Mouse (Mus musculus) liver, adult 2 months (tissue): ENCODE data around the gene Cct8l1. TPM values are rescaled to one million over a fixed set of nuclear protein-coding genes. Genes with fewer than 3 reads are reported as not detected.
A peak's percentile ranks its signal among the peaks of the same experiment; 100 is the strongest.

Experiments
- DNase-seq: peaks from one replicate; pipeline ENCODE4 v3.0.0-alpha.2; 2011; ENCODE audit warnings: low read depth, low spot score; ENCODE audit errors: extremely low read depth
- H3K27ac ChIP-seq: fragments of 200-500 bp; replicated peaks from 2 replicates; pipeline ENCODE4 v1.5.1; 2012; ENCODE audit warnings: low read depth, mild to moderate bottlenecking, control low read depth, inconsistent platforms, low read length; ENCODE audit not compliant: insufficient read depth
- H3K27me3 ChIP-seq: fragments of 200-500 bp; 2 replicates; pipeline ENCODE4 v1.6.1; 2012; ENCODE audit warnings: mild to moderate bottlenecking, moderate library complexity, low read length, inconsistent platforms; ENCODE audit not compliant: control insufficient read depth, insufficient read depth
- H3K36me3 ChIP-seq: fragments of 200-500 bp; 2 replicates; pipeline ENCODE4 v1.6.1; 2012; ENCODE audit warnings: low read length, inconsistent platforms; ENCODE audit not compliant: control insufficient read depth, insufficient read depth
- H3K4me1 ChIP-seq: fragments of 200-500 bp; 2 replicates; pipeline ENCODE4 v1.6.1; 2011; ENCODE audit warnings: low read length; ENCODE audit not compliant: control insufficient read depth, insufficient read depth
- H3K4me3 ChIP-seq: fragments of 200-500 bp; 2 replicates; pipeline ENCODE4 v1.5.1; 2011; ENCODE audit warnings: low read depth, mild to moderate bottlenecking, control low read depth, low read length, moderate library complexity; ENCODE audit not compliant: insufficient read depth
- H3K79me2 ChIP-seq: fragments of 200-500 bp; 2 replicates; pipeline ENCODE4 v1.6.1; 2012; ENCODE audit warnings: inconsistent platforms, mild to moderate bottlenecking, low read length, moderate library complexity; ENCODE audit not compliant: control insufficient read depth, insufficient read depth
- H3K9ac ChIP-seq: fragments of 200-500 bp; 2 replicates; pipeline ENCODE4 v1.6.1; 2012; ENCODE audit warnings: low read depth, mild to moderate bottlenecking, control low read depth, inconsistent platforms, low read length
- CTCF ChIP-seq: fragments of 200-500 bp; IDR thresholded peaks from 2 replicates; pipeline ENCODE4 v1.5.1; 2011; ENCODE audit warnings: low read depth, low read length, control low read depth
- POLR2A ChIP-seq: fragments of 200-500 bp; IDR thresholded peaks from 2 replicates; pipeline ENCODE4 v1.6.1; 2011; ENCODE audit warnings: low read length, control low read depth; ENCODE audit not compliant: insufficient read depth; ENCODE audit errors: extremely low read depth
- WGBS: fragments of 180-500 bp; shearing (Covaris S2); methylation state at CpG from one replicate; pipeline ENCODE4 v1.1.7; 2018; 5-methylcytosine and 5-hydroxymethylcytosine counted together
- polyA plus RNA-seq: library from polyadenylated mRNA; depleted of rRNA; stranded (reverse); fragments of >200 nt; gene quantifications from 2 replicates; pipeline ENCODE4 v1.2.3, GENCODE M21; 2012; rRNA removed
- total RNA-seq: library from RNA; depleted of rRNA; stranded (reverse); fragments of >200 nt; gene quantifications from 2 replicates; pipeline ENCODE4 v1.2.3, GENCODE M21; 2014; rRNA removed

Gene Cct8l1
- not detected in 2 replicates for total RNA-seq
- polyA plus RNA-seq, result not detected in 2 replicates

DNA sequence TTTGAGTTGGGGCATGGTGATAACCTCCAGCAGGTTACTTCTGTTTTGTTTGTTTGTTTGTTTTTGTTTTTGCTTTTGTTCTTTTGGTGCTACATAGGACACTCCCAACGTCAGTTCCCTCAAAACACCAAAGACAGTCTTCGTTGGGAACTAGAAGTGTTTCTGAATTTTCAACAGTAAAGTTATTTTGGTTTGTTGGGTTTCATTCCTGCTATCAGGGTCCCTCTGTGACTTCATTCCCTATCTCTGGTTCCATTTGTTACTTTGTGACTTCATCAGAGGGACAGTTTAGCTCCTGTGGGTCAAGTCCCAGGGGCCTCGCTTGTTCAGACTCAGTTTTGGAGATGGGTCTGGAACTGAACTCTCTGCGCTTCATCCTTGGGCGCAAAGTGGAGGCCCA lies at the start of gene Cct8l1:
Gene Cct8l1, plus strand, starts transcription at position 301 of the 400 bp plus-strand sequence.
- H3K79me2 ChIP-seq, result no peaks in the 10 kb centered on the region
- H3K9ac ChIP-seq, result no peak within 1 kb of the TSS
- no peaks in the 10 kb centered on the region for H3K27me3 ChIP-seq
- H3K4me1 ChIP-seq, result no peaks in the 10 kb centered on the region
- 93% methylated on average over 5 of the region's 5 CpGs for WGBS
- H3K27ac ChIP-seq, result no peak within 1 kb of the TSS
- no peak for TF ChIP-seq CTCF
- no peak for TF ChIP-seq POLR2A
- no peaks in the 10 kb centered on the region for H3K36me3 ChIP-seq
- DNase-seq, result no peak
- no peak within 1 kb of the TSS for H3K4me3 ChIP-seq

DNA sequence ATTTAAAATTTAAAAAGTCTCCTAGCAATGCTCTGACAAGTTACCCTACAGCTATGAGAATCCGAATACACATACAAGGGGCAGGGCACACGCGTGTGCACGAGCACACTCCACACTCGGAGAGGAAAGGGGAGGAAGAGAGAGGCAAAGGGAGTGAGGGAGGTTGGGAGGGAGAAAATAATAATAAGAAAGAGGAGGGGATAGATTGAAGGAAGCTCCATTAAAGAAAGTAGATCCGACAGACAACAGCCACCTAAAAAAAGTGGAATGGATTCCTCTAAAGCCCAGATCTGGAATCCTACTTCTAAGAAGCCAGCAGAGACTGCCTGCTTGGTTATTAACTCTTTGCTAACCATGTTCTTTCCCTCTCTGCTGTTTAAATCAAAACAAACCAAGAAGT lies 43.8 kb upstream of the Cct8l1 start:
- no peak for TF ChIP-seq CTCF
- TF ChIP-seq POLR2A, result no peak
- H3K36me3 ChIP-seq, result no peaks in the 10 kb centered on the region
- 49% methylated on average over 6 of the region's 6 CpGs for WGBS
- H3K4me1 ChIP-seq, result peaks cover 4% of the 10 kb centered on the region; the same call in 1 of the 2 replicates
- H3K9ac ChIP-seq, result no peak overlapping the region
- no peaks in the 10 kb centered on the region for H3K27me3 ChIP-seq
- H3K79me2 ChIP-seq, result peaks cover 21% of the 10 kb centered on the region
- no peak overlapping the region for H3K27ac ChIP-seq
- no peak overlapping the region for H3K4me3 ChIP-seq
- no peak for DNase-seq

DNA sequence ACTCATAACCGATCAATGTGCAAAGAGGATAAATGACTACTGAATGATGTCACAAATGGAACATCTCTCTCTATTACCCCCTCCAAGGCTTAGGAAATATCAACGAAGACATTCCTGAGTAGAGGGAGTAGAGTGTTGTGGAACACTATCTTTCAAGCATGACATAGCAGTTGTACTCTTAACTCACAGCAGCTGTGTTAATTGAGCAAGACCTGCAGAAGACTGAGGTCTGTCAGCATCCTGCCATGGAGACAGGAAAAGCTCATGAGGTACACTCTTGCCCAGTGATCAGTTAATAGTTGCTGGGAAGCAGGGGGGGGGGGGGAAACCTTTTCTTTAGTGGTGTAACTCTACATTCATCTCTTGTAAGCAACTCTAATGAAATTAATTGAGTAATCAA lies 40.1 kb upstream of the Cct8l1 start:
- Histone ChIP-seq H3K4me1 (peaks cover 9% of the 10 kb centered on the region; the same call in 1 of the 2 replicates), H3K9ac (no peak overlapping the region), H3K27me3 (no peaks in the 10 kb centered on the region), H3K27ac (no peak overlapping the region), H3K36me3 (no peaks in the 10 kb centered on the region), H3K79me2 (peaks cover 31% of the 10 kb centered on the region), H3K4me3 (no peak overlapping the region)
- 86% methylated on average over 2 of the region's 2 CpGs for WGBS
- no peak for TF ChIP-seq CTCF
- TF ChIP-seq POLR2A, result no peak
- no peak for DNase-seq

DNA sequence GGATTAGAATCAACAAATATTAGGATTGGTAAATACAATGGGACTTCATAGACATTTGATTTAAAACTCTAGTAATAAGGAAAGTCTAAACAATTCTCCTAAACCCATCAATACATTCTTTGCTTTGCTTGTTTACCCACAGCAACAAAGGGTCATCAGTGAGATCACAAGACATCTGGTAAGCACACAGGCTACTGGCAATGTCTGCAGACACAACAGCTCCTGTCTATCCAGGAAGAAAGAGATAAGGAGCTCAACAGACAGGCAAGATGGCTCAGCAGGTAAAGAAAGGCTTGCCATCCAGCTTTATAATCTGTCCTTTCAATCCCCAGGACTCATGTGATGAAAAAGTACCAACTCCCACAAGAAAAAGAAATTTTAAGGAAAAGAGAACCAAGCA lies 37.0 kb upstream of the Cct8l1 start:
- DNase-seq, result no peak
- TF ChIP-seq POLR2A (no peak), CTCF (no peak)
- Histone ChIP-seq H3K27me3 (no peaks in the 10 kb centered on the region), H3K9ac (no peak overlapping the region), H3K4me3 (no peak overlapping the region), H3K36me3 (no peaks in the 10 kb centered on the region), H3K79me2 (peaks cover 33% of the 10 kb centered on the region), H3K27ac (no peak overlapping the region), H3K4me1 (peaks cover 9% of the 10 kb centered on the region; the same call in 1 of the 2 replicates)

DNA sequence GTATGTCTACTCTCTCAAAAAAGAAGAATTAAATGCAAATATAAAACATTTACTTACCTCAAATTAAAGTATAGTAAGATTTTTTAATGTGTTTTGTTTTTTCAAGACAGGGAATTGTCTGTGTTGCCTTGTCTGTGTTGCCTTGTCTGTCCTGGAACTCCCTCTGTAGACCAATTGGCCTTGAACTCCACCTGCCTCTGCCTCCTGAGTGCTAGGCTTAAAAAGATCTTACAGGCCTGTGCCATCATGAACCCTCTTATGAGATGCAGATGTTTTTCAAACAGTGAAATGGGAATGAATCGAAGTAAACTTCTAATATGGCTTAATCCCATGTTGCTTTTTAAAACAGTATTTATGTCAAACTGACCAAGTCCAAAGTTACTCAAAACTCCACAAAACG lies 19.2 kb upstream of the Cct8l1 start:
- Histone ChIP-seq H3K79me2 (peaks cover 22% of the 10 kb centered on the region; the same call in 1 of the 2 replicates), H3K4me3 (peak overlapping the region; percentile 16; the same call in 1 of the 2 replicates), H3K27me3 (no peaks in the 10 kb centered on the region), H3K9ac (no peak overlapping the region), H3K4me1 (peaks cover 6% of the 10 kb centered on the region; the same call in 1 of the 2 replicates), H3K36me3 (no peaks in the 10 kb centered on the region), H3K27ac (no peak overlapping the region)
- 31% methylated on average over 2 of the region's 2 CpGs for WGBS
- TF ChIP-seq CTCF (no peak), POLR2A (no peak)
- DNase-seq, result peak; percentile 49

DNA sequence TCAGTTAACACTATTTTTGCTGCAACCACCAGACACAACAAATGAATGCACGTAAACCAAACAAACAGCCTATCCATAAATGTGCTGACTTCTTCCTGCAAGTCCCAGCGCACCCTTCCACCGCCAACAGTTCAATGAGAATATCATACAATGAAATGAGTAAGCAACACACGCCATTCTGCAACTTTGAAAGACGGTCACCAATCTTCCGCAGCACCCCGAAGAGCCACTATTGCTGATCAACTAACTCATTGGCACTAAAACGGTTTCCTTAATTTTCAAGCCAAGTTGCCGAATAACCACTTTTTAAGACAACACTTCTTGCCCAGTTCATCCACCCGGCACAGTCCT lies 18.5 kb upstream of the Cct8l1 start:
- peak overlapping the region; percentile 91 for H3K27ac ChIP-seq
- H3K79me2 ChIP-seq, result peaks cover 17% of the 10 kb centered on the region; the same call in 1 of the 2 replicates
- 1% methylated on average over 10 of the region's 10 CpGs for WGBS
- TF ChIP-seq POLR2A, result no peak
- TF ChIP-seq CTCF, result no peak
- H3K27me3 ChIP-seq, result no peaks in the 10 kb centered on the region
- peaks cover 6% of the 10 kb centered on the region; the same call in 1 of the 2 replicates for H3K4me1 ChIP-seq
- peak overlapping the region; percentile 98 for H3K9ac ChIP-seq
- peak; percentile 47 for DNase-seq
- peak overlapping the region; percentile 98 for H3K4me3 ChIP-seq
- no peaks in the 10 kb centered on the region for H3K36me3 ChIP-seq
